Mouse (Mus musculus) cerebellum, adult 11 months (tissue): Measurements from ENCODE around the gene Man1c1.

ENCODE experiments used
- DNase-seq: peaks from one replicate; pipeline ENCODE4 v3.0.0; 2022

The Man1c1 gene

DNA sequence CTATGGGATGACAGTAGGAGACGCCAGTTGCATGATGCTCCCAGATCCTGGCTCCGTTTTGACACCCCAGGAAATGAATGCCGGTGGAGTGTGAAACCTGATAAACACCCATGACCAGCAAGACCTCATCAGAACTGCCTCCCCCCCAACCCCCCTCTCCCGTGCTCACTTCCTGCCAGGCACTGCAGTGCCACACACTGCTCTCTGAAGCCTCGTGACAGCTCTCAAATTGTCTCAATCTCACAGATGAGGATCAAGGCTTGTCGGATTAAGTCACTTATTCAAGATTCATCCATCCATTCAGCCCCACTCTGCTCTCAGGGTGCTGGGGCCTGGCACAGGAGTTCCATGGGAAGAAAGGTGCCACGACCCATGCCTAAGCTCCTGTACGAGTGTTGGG, 102.7 kb downstream of the Man1c1 start:
- no peak for DNase-seq

DNA sequence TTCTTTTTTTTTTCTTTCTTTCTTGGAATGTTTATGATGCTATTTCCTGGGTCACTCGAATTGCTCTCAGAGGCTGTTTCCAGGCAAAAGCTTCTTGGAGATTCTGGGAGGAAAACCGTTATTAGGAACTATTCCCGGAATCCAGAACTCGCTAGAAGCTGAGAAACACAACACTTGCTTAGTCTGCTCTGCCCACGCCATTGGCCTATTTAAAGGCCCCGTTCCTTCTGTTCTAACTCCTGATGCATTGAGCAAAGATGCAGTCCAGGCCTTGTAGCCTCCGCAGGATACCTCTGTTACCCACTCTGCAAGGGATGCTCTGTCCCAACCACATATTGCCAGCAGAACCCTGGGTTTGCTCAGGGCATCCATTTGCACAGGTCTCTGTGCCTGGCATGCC, 103.3 kb downstream of the Man1c1 start:
- DNase-seq, result no peak

DNA sequence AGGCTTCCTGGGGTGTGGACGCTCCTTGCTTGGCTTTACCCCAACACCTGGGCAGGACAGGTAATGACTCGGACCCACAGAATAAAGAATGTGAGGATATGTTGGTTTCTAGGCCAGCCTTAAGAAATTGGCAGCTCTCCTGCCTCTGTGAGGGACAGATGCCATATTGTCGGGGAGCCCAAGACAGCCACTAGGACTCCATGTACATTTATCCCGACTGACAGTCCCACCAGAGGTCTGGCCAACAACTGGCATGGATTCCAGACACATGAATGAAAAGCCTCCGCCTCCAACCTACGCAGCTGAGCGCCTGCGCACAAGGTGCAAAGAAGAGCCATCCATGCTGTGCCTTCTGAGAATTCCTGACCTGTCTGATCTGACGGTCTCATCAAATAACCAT, 104.0 kb downstream of the Man1c1 start:
- DNase-seq, result no peak

DNA sequence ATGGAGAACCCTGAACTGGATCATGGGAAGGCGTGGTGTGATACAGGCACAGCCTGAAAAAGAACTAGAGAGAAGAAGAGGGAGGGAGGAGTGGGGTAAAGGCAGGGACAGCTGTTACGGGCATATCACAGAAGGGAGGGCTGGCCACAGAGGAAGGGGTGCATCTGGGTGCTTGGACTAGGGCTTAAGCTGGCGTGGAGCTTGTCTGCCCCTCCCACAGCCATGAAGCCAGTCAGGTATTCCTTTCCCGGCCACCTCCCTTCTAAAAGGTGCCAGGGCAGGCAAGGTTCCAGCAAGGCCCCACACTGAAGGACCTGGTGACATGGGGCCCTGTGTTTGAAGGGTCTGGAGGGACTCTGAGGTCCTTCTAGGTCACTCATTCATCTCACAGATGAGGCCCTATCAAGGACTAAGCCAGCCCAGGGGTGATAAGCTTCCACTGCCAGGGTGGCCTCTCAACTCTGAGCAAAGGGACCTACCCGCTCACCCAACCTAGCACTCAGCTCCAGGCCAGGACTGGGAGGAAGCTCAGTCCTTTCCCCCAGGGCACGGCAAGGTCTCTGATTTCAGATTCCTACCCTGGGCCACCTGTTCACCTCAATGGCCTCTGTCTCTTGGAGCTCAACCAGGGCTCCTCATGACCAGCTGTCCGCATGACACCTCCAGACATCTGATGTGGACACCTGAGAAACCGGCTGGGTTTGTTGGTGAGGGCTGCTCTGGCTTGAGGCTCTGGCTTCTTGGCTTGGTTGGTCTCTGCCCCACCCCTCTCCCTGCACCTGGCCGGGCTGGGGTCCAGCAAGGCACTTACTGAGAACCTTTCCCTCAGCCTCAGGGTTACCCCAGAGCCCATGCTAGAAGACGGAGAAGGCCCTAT, 107.0 kb downstream of the Man1c1 start:
- peak; percentile 64 for DNase-seq

DNA sequence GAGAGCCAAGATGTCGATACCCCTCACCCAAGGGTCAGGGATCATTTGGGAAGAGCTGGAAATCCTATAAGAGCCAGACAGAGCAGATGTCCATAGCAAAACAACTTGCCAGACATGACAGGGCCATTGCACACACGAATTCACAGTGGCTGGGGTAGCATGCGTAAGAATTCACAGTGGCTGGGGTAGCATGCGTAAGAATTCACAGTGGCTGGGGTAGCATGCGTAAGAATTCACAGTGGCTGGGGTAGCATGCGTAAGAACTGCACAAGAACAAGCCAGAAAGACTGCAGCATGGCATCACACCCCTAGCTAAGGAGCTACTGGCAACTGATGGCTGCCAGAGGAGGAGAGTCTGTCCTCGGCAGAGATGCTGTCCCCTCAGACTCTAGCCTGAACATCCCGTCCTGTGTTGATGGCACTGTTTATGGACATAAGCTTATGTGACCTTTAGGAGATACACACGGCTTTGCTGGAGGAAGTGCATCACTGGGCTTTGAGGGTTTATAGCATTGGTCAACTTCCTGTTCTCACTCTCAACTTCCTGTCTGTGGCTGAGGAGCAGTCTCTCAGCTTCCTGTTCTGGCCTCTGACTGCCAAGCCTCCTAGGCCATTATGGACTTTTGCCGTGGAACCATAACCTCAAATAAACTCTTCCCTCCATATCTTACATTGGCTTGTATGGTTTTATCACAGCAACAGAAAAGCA, 109.2 kb downstream of the Man1c1 start:
- DNase-seq, result no peak

DNA sequence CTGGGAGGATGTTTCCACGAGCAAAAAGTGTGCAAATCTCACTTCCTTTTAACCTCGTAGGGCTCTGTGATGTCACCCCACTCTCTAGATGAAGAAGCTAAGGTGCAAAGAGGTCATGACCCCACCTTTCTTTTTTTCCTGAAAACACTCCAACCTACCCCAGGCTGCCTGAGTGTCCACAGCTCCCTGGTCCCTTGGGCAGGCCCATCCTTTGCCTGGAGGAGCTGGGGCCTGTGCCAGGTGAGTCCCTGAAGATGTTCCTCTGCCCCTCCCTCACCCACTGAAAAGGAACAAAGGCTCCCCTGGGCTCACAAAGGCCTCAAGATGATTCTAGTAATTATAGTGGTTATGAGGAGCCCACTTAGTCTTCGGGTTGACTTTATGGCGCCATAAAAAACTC, 111.6 kb downstream of the Man1c1 start:
- DNase-seq, result no peak

DNA sequence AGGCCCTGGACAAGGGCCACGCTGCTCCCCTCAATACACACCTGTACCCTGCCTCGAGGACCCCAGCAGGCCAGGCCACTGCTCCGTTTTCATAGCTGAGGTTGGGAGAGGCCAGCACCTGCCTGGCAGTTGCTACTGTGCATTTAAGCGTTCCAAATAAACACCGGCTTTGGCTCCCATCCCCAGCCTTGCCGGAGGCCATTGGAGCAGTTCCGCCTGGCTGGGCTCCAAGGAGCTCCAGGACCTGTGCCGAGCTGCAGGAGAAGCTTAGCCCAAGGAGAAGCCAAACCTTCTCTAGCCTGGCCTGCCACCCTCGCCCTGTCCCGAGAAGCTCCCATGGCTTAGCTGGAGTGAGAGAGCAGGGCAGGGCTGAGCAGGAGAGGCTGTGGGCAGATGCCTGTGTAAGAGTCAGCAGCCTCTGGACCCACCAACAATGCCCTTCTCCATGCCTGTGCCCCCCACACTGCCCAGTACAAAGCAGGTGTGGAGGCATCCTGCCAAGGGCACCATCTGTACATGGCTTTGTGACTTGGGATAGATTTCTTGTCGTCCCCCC, 112.5 kb downstream of the Man1c1 start:
- DNase-seq, result peak; percentile 97

DNA sequence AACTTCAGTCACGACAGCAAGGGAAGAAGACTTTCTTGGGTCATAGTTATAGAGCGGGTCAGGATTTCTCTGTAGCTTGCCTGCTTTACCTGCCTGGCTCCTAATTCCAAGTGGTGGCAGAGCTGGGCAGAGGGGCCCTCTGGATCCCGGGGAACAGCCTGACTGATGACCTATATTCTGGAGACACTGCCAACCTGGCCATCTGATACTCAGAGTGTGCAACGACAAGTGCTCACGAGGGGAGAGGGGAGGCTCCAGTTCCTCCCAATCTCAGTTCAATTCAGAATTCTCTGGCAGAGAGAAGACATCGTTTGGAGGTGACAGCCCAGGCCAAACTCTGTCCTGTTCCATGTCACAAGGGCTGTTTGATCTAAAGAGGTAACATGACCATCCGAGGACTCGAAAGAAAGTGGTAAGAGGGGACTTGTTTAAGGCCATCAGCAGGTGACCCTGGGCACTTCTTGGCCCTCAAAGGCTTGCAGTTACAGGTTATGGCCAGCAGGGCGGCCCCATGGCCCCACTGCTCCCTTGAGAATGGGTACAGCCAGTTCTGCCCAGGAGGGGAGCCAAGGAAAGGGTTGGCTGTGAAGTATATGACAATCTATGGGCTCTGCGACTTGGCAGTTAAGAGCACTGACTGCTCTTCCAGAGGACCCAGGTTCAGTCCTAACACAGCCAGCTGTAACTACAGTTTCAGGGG, 113.7 kb downstream of the Man1c1 start:
- no peak for DNase-seq

DNA sequence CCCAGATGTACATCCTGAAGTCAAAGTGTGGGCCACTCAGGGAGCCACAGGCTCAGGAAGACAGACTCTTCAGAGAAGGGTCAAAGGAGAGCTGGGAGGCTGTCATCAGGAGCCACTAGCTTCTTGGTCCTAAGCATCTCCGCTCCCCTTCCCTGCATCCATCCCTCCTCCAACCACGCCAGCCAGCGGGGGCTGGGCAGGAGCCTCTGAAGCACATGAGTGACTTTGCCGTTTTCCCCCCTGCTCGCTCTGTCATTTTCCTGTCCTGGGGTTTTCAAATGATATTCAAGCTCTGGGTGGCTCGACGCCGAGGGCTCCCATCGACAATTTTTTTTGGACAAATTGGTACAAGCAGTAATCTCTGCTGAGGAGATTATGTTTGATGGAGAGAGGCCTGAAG, 114.3 kb downstream of the Man1c1 start:
- no peak for DNase-seq

DNA sequence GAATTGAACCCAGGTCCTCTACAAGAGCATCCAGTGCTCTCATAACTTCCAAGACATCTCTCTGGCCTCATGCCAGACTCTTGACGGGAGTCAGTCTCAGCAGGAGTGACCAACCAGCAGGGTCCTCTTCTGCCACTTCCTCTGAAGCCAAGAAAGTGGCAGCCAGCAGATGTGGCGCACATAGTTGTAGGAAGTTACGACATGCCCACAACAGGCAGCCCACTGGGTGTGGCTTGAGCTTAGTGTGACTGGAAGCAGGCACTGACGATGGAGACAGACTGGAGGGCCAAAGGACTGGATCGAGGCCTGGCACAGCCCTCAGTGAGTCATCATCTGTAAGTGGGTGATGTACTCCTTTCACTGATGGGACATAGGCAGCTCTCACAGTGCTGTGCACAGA, 115.1 kb downstream of the Man1c1 start:
- no peak for DNase-seq

DNA sequence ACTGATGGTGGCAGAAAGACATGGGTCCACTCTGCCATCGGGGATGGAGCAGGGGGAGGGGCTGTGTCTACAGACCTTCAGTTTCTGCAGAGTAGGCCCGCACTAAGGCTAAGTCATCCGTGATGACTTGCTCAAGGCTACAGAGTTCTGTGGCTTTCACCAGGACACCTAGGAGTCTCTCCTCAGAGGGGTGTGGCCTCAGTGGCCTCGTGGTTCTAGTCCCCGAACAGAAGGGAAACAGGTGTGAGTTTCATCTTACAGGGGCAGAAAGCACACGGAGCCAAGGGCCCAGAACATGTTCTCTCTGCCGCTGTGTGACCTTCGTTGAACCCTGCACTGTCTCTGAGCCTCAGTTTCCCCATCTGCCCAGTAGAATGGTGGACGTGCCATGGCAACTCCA, 115.8 kb downstream of the Man1c1 start:
- DNase-seq, result no peak

DNA sequence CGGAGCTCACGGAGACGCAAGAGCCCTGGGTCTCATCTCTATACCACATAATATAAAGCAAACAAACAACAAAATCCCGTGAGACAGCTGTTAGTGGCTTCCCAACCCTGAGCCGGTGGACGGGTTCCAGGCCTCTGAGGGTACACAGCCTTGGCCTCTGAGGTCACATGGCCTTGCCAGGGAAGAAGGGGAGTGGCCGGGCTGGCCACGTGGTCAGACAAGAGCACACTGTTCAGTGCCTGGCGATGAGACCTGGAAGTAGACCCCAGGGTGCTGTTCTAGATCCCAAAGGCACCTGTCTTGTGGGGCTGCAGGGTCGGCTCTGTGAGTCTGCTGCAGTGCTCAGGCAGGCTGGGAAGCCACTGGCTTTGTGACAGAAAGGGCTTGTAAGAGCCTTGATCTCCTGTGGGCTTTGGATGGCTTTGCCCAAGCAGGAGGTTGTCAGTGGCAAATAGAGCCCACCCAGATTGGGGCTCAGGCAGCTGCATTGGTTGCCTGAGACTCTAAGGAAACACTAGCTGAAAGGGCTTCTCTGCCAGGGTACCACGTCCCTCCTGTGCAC, 116.4 kb downstream of the Man1c1 start:
- no peak for DNase-seq

DNA sequence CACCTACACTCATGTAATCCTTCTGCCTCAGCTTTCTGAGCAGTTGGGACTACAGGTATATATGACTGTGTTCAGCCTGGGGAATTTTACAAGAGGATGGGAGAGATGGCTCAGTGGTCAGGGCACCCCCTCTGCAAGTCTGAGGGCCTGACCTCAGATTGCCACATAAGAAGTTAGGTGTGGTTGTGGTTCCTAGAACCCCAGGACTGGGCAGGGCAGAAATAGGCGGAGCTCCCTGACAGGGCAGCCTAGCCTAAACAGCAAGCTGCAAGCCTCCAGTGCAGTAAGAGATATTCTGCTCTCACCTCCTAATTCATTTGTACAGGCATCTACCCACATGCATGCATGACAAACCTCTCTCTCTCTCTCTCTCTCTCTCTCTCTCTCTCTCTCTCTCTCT, 117.5 kb downstream of the Man1c1 start:
- DNase-seq, result no peak

DNA sequence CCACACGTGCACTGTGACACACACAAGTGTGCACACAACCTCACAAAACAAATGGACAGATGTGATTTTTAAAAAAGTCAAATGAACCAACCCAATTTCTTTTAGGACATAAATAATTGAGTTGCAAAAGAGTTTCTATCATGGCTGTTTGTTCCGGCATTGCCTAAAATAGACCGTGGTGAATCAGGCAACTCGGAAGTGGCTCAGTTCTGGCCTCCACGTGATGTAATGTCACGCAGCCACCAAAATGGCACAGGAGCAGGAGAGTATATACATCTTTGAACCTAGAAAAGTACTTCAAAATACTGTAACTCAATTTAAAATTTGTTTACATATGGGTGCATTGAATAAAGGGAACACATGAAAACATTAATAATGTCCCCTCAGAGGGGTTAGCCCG, 118.0 kb downstream of the Man1c1 start:
- no peak for DNase-seq

DNA sequence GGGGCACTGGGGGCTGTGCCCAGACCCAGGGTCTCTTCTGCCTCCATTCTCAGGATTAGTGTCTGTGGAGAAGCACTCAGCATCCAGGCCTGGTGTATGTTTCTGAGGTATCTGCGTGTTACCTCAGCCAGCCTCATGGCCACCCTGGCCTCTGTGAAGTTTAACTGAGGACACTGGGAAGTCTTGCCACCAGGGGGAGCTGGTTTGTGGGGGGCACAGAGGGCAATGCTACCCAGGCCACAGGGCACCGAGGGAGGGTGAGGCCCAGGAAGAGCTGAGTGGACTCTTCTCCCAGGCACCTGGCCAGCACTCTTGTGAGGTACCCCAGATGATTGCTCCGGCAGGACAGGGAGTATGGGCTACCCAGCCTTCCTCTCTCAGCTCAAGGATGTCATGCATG, 120.6 kb downstream of the Man1c1 start:
- no peak for DNase-seq

DNA sequence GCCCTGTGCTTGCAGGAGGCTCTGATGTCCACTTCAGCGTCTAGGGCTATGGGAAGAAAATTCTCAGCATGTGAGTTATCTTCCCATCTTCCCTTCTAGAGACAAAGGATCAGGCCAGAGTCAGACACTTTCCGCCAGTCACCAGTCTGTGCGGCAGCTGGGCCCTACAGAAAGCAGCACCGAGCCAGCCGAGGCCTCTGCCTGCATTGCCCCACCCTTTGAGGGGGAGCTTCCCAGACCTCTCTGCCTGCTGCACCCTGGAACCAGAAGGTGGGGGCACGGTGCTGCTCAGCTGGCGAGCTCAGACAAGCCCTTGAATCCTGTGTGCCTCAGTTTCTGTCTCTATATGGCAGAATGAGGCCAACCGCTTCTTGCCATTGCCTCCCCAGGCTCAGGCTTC, 122.7 kb downstream of the Man1c1 start:
- no peak for DNase-seq

DNA sequence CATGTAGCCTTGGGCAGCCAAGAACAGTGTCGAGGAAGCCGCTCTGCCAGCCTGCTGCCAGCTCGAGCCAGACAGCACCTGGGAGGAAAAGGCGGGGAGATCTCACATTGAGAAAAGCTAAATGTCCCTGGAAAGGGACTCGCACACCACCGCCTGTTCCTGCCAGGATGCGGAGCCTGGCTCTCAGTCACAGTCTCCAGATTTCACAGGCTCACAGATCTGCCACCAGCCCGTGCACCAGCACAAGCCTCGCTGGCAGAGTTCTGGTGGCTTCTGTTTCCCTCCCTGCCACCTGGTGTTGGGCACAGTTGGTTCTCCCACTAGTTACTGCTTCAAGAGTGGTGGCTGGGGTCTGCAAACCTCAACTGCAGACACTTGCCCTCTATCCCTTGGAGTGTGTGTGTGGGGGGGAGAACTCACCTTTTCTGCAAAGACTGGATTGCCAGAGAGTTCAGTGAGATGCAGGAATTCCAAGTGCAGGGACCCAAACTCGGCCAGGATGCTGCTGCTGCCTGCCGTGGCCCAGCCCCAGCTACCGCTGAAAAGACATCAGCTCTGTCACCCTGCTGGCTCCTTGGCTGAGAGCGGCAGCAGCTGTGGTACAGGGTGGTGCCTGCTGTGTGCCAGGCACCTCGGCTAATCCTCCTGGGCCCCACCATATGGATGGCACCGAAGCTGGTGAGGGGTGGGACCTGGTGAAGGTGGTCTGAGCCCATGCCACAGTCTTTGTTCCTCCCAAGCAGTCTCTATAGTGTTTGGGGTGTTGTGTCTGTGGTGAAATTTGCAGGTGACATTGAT, 123.5 kb downstream of the Man1c1 start:
- DNase-seq, result peak; percentile 76

DNA sequence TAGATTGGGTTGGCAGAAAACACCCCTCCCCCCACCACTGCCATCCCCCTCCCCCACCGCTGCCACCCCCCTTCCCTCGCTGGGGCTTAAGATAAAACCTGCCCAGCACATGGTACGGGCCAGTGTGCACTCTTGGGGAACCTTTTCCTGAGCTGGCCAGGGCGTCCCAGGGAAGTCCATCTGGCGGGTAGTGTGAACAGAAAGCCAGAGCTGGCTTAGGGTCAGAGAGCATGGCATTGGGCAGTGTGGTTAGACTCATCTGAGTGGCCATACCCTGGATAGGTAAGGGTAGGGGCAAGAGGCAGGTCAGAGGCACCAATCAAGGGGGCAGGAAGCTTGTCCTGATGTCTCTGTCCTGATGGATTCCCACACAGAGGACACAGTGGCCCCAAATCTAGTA, 124.5 kb downstream of the Man1c1 start:
- DNase-seq, result no peak

DNA sequence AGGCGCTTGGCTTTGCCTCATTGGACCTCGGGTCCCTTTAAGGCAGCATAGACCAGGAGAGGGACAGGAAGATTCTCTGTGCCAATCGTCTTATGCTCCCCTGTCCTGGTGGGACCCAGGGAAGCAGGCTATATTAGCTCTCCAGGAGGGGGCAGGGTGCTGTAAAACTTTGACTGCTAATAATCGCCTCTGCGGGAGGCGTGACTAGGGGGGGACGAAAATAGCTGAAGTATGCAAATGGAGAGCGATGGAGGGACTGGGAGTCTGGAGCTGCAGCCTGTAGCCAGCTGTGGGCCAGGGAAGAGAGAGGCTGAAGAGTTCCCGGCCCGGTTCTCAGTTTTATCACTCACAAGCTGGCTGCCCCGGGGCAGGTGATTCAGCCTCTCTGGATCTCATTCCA, 124.9 kb downstream of the Man1c1 start:
- no peak for DNase-seq

DNA sequence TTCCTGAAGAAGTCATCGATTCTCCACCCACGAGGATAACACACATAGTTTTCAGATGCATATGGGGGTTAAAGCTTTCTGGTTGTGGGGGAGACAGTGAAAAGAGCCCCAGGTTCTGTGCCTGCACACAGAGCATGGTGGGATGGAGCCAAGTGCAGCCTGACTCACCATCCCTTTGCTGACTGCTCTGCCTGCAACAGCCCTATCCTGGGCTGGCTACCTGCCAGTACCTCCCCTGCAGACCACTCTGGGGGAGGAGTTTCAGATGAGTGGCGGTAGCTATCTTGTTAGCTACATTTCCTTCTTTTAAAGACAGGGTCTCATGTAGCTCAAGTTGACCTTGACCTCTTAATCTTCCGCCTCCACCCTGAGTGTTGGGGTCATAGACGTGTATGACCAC, 125.7 kb downstream of the Man1c1 start:
- DNase-seq, result no peak

DNA sequence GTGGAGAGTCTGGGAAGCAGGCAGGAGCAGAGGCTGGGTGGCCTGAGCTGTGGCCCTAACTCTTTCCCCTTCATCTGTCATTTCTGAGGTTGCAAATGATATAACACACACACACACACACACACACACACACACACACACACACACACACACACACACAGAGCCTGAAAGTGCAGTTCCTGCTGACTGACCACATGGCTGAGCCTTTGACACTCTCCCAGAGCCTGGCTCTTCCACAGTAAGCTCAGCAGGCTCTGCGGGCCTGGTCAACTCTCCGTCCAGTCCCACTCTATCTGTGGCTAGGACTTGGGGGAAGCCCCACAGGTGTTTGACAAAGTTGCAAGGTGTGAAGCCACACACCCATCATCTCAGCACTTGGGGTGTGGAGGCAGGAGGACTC, 126.8 kb downstream of the Man1c1 start:
- DNase-seq, result no peak

DNA sequence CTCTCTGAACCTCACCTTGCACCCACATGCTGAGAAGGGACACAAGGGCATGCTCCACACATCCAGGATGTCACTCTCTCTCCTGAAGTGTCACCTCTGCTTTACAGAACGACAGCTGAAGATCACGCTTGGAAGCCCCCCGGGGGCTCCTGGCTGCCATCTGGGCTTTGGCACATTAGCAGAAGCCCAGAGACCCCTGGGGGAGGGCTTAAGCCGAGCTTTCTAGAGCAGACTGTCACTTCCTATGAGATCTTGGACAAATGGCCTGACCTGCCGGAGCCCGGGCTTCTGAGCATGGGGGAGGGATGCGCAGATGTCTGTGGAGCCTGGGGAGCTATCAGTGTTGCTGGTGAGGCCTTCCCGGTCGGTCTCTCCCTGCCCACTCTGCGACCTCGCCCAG, 128.6 kb downstream of the Man1c1 start:
- no peak for DNase-seq
